Mouse (Mus musculus): ENCODE measurements at regions not wholly inside any gene's neighbourhood (a gene's known extent, or its start where the extent isn't known, plus 50 kb on each side); places are given as distances from the start of the nearest gene placed in this dataset.

DNA sequence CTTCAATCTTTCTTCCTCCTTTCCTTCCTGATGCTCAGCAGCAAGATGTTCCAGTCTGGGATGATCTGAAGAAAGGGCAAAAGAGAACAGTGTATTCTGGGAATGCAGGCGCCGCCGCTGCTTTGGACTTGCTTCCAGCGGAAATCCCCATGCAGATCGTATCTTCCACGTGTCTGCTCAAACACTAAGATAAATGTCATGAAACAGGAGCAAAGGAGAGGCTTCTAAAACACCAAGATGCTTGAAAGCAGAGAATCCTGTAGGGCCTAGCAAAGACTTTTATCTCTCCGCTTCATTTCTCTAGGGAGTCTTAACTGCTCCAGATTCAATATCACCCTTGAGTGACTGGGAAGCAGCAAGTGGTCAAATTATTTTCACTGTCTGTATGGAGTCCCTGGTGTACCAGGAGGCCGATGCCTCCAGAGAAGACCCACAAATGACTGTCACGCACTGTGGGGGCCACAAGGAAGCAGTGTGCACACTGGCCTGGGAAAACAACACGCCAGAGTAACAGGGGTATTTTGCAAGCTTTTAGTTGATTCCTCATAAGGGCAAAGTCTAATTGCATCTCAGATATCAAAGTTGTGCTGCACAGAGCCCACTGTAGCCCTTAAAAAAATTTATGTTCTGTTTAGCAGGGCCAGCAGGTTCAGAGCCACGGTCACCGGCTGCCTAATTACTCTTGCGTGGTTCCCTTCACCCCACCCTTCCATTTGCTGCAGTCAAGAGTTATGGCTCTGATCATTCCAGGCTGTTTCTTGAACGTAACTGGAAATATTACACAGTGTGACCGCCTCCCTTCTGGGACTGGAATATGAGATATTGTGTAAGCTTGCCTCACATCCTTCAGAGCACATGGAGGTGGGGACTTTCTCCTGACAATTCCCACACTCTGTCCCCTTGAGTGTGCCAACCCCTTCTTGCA lies 161.7 kb downstream of the Gm10260 start:
- Histone ChIP-seq H3K4me2 (replicated peaks) (no peak overlapping the region), H3K27me3 (no peaks in the 10 kb centered on the region), H3K36me3 (no peaks in the 10 kb centered on the region), H3K4me1 (no peaks in the 10 kb centered on the region), H3K9ac (replicated peaks) (no peak overlapping the region), H3K27ac (replicated peaks) (no peak overlapping the region), H3K9me3 (no peaks in the 10 kb centered on the region), H3K4me3 (no peak overlapping the region)
- ATAC-seq (replicated peaks): no peak
- whole genome bisulfite sequencing: 87% methylated on average over 15 of the region's 15 CpGs

DNA sequence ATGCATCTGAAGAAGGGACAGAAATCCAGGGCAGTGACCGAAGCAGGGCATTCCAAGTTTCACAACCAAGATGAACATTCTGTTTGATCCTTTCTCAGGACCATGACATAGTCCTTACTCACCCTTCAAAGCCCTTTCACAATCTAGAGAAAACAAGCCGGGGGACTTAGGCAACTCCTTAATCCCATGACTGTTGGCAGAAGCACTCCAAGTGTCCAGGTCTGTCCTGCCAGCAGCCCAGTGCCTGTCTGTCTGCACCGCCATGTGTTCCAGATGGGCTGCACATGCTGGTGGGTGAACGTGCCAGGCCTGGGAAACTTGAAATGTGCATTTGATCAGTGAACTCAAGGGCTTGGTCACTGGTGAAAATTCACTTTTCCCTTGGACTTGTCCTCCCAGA lies 165.6 kb downstream of the Gm10260 start:
- no peak overlapping the region for H3K27ac ChIP-seq (replicated peaks)
- ATAC-seq (replicated peaks): no peak
- 86% methylated on average over 4 of the region's 4 CpGs for WGBS
- no peak overlapping the region for H3K9ac ChIP-seq (replicated peaks)
- no peak overlapping the region for H3K4me3 ChIP-seq
- H3K27me3 ChIP-seq: no peaks in the 10 kb centered on the region
- no peaks in the 10 kb centered on the region for H3K4me1 ChIP-seq
- H3K36me3 ChIP-seq: no peaks in the 10 kb centered on the region
- H3K9me3 ChIP-seq: no peaks in the 10 kb centered on the region
- H3K4me2 ChIP-seq (replicated peaks): no peak overlapping the region

DNA sequence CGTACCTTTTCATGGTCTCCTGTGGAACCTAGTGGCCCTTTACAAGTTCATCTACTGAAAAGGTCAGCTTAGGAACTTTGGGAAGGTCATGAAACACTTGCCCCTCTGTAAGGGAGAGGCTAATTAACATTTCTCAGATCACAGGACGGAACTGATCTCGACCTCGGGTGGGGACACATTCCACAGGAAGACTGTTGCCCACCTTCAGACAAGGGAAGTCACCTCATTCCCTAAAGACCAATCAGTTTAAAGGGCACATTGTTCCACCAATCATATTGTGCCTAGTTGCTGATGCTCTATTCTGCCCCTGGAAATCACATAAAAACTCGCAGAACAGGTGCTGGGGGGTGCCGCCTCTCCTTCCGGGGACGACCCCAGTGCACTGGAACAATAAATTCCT lies 170.8 kb downstream of the Gm10260 start:
- Histone ChIP-seq H3K4me3 (no peak overlapping the region), H3K4me1 (no peaks in the 10 kb centered on the region), H3K27me3 (no peaks in the 10 kb centered on the region), H3K4me2 (replicated peaks) (no peak overlapping the region), H3K27ac (replicated peaks) (no peak overlapping the region), H3K9ac (replicated peaks) (no peak overlapping the region), H3K9me3 (no peaks in the 10 kb centered on the region), H3K36me3 (no peaks in the 10 kb centered on the region)
- ATAC-seq (replicated peaks): no peak
- WGBS: 83% methylated on average over 8 of the region's 8 CpGs

DNA sequence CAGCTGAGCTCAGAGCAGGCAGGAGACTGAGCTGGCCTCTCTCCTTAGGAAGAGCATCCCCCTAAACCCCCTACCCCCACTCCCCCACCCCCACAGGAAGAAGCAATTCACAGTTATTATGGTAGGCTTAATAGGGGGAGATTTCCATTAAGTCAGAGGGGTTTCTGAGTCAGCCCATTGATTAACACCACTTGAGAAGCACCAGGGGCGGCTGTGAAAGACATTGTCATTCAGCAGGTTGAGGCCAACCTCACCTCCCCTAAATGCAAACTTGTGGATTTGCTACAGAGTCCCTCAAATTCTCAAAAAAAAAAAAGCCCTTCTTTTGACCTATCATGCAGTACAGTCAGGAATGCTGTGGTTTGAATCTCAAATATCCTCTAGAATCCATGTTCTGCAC lies 172.3 kb downstream of the Gm10260 start:
- no peak for ATAC-seq (replicated peaks)
- no peak overlapping the region for H3K27ac ChIP-seq (replicated peaks)
- WGBS: 41% methylated on average over 1 of the region's 1 CpGs
- no peak overlapping the region for H3K4me3 ChIP-seq
- no peaks in the 10 kb centered on the region for H3K27me3 ChIP-seq
- no peak overlapping the region for H3K4me2 ChIP-seq (replicated peaks)
- no peak overlapping the region for H3K9ac ChIP-seq (replicated peaks)
- no peaks in the 10 kb centered on the region for H3K36me3 ChIP-seq
- no peaks in the 10 kb centered on the region for H3K4me1 ChIP-seq
- no peaks in the 10 kb centered on the region for H3K9me3 ChIP-seq

DNA sequence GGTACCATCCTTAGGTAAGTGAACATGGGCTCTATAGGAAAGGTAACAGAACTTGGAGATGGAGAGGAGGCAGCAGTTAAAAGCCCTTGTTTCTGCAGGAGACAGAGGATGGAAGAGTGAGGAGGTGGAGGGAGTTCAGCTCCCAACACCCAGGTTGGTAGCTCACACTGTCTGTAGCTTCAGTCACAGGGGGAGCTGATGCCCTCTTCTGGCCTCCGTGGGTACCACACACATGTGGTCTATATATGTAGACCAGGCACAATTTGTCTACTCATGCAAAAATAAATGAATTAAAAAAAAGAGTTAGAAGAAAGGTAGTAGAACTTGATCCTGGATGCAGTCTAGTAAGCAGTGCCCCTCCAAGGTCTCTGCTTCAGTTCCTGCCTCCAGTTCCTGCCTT lies 173.3 kb downstream of the Gm10260 start:
- Histone ChIP-seq H3K27me3 (no peaks in the 10 kb centered on the region), H3K4me1 (no peaks in the 10 kb centered on the region), H3K9ac (replicated peaks) (no peak overlapping the region), H3K27ac (replicated peaks) (no peak overlapping the region), H3K4me3 (no peak overlapping the region), H3K4me2 (replicated peaks) (no peak overlapping the region), H3K9me3 (no peaks in the 10 kb centered on the region), H3K36me3 (no peaks in the 10 kb centered on the region)
- no peak for ATAC-seq (replicated peaks)
- 88% methylated on average over 1 of the region's 1 CpGs for WGBS

DNA sequence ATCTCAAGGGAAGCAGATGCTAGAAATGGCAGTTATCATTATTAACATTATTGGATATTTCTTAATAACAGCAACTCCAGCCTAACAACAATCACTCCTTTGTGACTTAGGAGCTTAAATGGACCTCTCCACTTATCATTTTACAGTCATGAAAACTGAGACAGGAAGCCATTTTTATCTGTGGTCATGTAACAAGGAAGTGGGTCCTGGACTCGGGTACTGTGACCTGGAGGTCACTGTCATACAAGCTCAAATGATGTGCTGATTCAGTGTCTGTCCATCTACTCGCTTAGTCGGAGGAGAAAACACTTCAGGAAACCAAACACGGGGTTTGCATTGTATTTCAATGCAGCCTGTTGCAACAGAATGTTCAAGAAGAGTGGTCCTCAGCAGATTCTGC lies 176.4 kb downstream of the Gm10260 start:
- Histone ChIP-seq H3K4me2 (replicated peaks) (no peak overlapping the region), H3K4me3 (no peak overlapping the region), H3K36me3 (no peaks in the 10 kb centered on the region), H3K27ac (replicated peaks) (no peak overlapping the region), H3K4me1 (no peaks in the 10 kb centered on the region), H3K9me3 (no peaks in the 10 kb centered on the region), H3K27me3 (no peaks in the 10 kb centered on the region), H3K9ac (replicated peaks) (no peak overlapping the region)
- no peak for ATAC-seq (replicated peaks)
- WGBS: 85% methylated on average over 4 of the region's 4 CpGs

DNA sequence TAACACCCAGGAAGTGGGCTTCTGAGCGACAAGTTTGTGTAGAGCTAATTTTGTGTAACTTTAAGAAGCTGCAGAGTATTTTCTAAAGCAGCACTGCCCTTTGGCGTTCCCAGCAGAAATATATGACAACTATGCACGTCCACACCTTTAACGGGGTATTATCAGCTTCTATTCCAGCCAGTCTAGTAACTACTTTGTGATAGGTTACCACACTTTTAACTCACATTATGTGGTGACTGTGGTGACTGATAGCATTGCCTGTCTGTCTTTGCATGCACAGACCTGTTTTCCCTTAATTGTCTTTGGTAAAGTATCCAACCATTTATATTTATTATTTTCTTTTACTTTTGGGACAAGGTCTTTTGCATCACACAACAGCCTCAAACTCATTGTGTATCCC lies 179.1 kb downstream of the Gm10260 start:
- ATAC-seq (replicated peaks): no peak
- no peak overlapping the region for H3K27ac ChIP-seq (replicated peaks)
- no peak overlapping the region for H3K4me3 ChIP-seq
- H3K4me1 ChIP-seq: peaks cover 6% of the 10 kb centered on the region
- no peaks in the 10 kb centered on the region for H3K9me3 ChIP-seq
- H3K27me3 ChIP-seq: no peaks in the 10 kb centered on the region
- WGBS: 86% methylated on average over 4 of the region's 4 CpGs
- no peak overlapping the region for H3K4me2 ChIP-seq (replicated peaks)
- no peaks in the 10 kb centered on the region for H3K36me3 ChIP-seq
- no peak overlapping the region for H3K9ac ChIP-seq (replicated peaks)

DNA sequence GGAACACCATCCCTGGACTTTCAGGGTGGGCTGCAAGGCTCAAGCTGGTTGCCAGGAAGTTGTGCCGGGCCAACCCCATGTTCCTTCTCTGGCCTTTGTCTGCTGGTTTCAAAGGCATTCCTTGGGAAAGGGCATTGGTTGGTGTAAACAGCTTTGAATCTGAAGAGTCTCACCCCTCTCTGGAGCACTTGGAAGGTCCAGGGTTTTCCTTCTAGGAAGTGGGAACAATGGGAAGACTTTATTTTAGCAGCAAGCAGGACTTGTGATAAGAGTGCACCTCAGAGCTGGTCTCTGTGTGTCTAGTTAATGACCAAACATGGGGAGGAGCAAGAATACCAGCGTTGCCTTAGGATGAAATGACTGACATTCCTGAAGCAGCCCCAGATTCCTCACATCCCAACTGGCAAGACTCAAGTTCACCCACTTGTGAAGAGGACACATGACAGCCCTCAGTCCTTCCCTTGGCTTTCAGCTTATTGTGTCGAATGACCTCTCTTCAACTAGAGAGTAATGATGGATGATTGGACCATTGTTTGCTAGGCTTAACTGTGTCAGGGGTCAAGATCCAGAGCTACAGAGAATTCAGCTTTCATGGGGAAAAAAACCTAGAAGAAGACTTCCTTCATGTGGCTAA lies 180.1 kb downstream of the Gm10260 start:
- Histone ChIP-seq H3K27ac (replicated peaks) (no peak overlapping the region), H3K9me3 (no peaks in the 10 kb centered on the region), H3K4me3 (no peak overlapping the region), H3K27me3 (no peaks in the 10 kb centered on the region), H3K4me1 (peaks cover 6% of the 10 kb centered on the region), H3K9ac (replicated peaks) (no peak overlapping the region), H3K4me2 (replicated peaks) (no peak overlapping the region), H3K36me3 (no peaks in the 10 kb centered on the region)
- ATAC-seq (replicated peaks): no peak
- 41% methylated on average over 3 of the region's 3 CpGs for WGBS

DNA sequence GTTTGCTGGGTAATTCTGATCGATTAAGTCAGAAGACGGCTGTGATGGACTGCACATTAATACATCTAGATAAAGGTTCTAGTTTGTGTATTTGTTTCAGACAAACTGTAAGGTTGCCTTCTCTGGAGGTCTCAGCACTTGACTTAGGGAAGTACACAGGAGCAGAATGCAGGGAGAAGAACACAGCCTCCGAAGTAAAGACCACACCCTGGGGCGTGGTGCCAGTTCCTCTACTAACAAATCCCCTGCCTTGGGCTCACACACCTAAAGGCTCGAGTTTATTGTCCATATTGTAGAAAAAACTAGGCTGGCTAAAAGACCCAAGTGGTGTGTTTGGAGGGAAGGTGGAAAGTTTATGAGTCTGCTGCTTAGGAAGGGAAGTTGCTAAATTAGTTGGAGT lies 181.8 kb downstream of the Gm10260 start:
- Histone ChIP-seq H3K4me3 (no peak overlapping the region), H3K9me3 (no peaks in the 10 kb centered on the region), H3K27me3 (no peaks in the 10 kb centered on the region), H3K27ac (replicated peaks) (no peak overlapping the region), H3K36me3 (no peaks in the 10 kb centered on the region), H3K4me2 (replicated peaks) (no peak overlapping the region), H3K9ac (replicated peaks) (no peak overlapping the region), H3K4me1 (peaks cover 6% of the 10 kb centered on the region)
- ATAC-seq (replicated peaks): no peak
- 80% methylated on average over 5 of the region's 5 CpGs for WGBS

DNA sequence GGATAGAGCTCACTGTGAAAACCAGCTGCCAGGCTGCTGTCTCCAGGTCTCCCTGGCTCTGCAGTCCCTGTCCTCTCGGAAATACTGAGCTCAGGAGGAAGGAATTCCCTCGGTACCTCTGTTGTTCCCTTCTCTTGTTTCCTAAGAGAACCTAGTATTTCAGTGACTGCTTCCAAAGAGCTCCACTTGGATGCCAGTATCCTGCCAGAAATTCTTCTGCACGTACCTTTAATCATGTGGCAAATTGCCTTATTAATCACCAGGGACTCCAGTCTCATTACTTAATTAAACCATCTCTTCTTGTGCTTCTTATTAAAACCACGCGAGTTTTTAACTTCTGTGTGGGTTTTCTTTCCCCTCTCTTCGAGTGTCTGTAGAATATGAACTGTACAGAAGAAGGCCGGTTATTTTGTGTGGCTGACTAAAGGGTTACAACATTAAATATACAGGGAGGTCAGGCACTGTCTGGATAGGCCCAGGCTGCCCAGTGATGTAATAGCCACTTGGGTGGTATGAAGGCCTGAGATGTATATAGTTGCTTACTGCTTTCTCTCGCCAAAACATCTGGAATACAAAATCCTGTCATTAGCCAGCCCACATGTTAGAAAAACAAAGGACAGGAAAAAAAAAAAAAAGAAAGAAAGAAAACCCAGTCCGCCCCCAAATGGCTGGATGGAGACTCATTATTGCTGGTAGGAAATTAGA lies 183.2 kb downstream of the Gm10260 start:
- WGBS: 23% methylated on average over 9 of the region's 9 CpGs
- H3K27me3 ChIP-seq: no peaks in the 10 kb centered on the region
- H3K4me1 ChIP-seq: peaks cover 6% of the 10 kb centered on the region
- no peak overlapping the region for H3K4me2 ChIP-seq (replicated peaks)
- no peak overlapping the region for H3K4me3 ChIP-seq
- no peak overlapping the region for H3K9ac ChIP-seq (replicated peaks)
- ATAC-seq (replicated peaks): no peak
- no peak overlapping the region for H3K27ac ChIP-seq (replicated peaks)
- no peaks in the 10 kb centered on the region for H3K9me3 ChIP-seq
- no peaks in the 10 kb centered on the region for H3K36me3 ChIP-seq

DNA sequence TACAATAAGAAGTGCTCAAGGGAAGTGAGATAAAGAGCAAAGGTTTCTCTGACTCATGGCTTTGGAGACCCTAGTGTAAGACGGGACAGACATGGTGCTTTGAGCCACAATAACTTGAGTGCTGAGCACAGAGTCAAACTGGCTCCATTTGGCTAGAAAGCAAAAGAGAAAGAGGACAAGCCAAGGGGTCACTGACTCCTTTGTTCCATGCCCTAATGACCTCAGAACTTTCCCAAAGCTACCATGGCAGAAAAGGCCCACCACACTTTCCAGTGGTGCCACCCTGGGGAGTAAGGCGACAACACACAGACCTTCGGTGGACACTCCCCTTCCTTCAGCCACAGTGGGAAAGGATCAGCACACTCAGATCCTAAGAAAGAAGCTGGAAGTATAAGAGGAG lies 186.8 kb downstream of the Gm10260 start:
- Histone ChIP-seq H3K27me3 (no peaks in the 10 kb centered on the region), H3K4me1 (peaks cover 6% of the 10 kb centered on the region), H3K27ac (replicated peaks) (no peak overlapping the region), H3K4me2 (replicated peaks) (no peak overlapping the region), H3K9ac (replicated peaks) (no peak overlapping the region), H3K36me3 (no peaks in the 10 kb centered on the region), H3K9me3 (no peaks in the 10 kb centered on the region), H3K4me3 (no peak overlapping the region)
- no peak for ATAC-seq (replicated peaks)
- WGBS: 46% methylated on average over 3 of the region's 3 CpGs

DNA sequence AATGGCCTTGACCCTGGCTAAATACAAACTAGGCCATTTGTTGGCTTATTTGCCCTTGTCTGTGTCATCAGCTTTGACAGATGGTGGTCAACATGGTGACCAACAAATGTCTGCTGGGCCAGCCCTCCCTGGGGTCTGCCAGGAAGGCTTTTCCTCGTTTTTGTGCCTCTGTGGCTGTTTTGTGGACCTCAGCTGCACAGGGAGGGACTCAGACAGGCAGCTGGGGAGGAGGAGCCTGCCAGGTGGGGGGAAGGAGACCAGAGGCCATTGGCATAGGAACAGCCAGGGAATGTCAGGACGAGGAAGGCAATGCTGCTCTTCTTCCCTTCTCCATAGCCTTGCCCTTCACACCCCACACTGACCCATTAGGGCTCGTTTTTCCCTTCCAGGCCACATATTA lies 188.1 kb downstream of the Gm10260 start:
- Histone ChIP-seq H3K4me1 (peaks cover 5% of the 10 kb centered on the region), H3K4me3 (no peak overlapping the region), H3K36me3 (no peaks in the 10 kb centered on the region), H3K9ac (replicated peaks) (no peak overlapping the region), H3K27me3 (no peaks in the 10 kb centered on the region), H3K4me2 (replicated peaks) (no peak overlapping the region), H3K27ac (replicated peaks) (no peak overlapping the region), H3K9me3 (no peaks in the 10 kb centered on the region)
- ATAC-seq (replicated peaks): no peak
- 54% methylated on average over 3 of the region's 3 CpGs for WGBS
